Mouse (Mus musculus) embryonic fibroblast, embryonic 13.5 days (primary cell): ENCODE results near the gene Sfta2. TPM values are rescaled to one million over a fixed set of nuclear protein-coding genes. Genes with fewer than 3 reads are reported as not detected.

ENCODE experiments used
- H3K27ac ChIP-seq: 2 replicates; pipeline ENCODE4 v1.5.1; 2012; ENCODE audit warnings: low read length, control low read depth, inconsistent platforms; ENCODE audit not compliant: insufficient read depth
- H3K4me1 ChIP-seq: 2 replicates; pipeline ENCODE4 v1.6.1; 2011; ENCODE audit warnings: low read length; ENCODE audit not compliant: control insufficient read depth, insufficient read depth
- H3K4me3 ChIP-seq: 2 replicates; pipeline ENCODE4 v1.5.1; 2011; ENCODE audit warnings: mild to moderate bottlenecking, control low read depth, low read length; ENCODE audit not compliant: insufficient read depth
- CTCF ChIP-seq: IDR thresholded peaks from 2 replicates; pipeline ENCODE4 v1.5.1; 2011; ENCODE audit warnings: mild to moderate bottlenecking, control low read depth, low read length, moderate library complexity, borderline replicate concordance; ENCODE audit not compliant: insufficient read depth
- POLR2A ChIP-seq: IDR thresholded peaks from 2 replicates; pipeline ENCODE4 v1.6.1; 2011; ENCODE audit warnings: low read depth, mild to moderate bottlenecking, control low read depth, low read length, moderate library complexity
- polyA plus RNA-seq: library from polyadenylated mRNA; stranded (reverse); fragments of >200 nt; gene quantifications from 2 replicates; pipeline ENCODE4 v1.2.4, GENCODE M21; 2011; ENCODE audit warnings: low read depth; ENCODE audit not compliant: missing spikeins, insufficient read length

Gene Sfta2
- polyA plus RNA-seq, 1 experiment, result not detected

- Histone ChIP-seq H3K27ac (no peak overlapping the region), H3K4me3 (no peak overlapping the region), H3K4me1 (peaks cover 3% of the 10 kb centered on the region; the same call in 1 of the 2 replicates)
- no peak for TF ChIP-seq CTCF
- no peak for TF ChIP-seq POLR2A
These were observed 10.2 kb upstream of the Sfta2 start for GRCm38 (mm10) chr17:35591219-35591578.

GRCm38 (mm10) chr17:35591731-35592130 is 9.6 kb upstream of the Sfta2 start:
- no peak overlapping the region for H3K4me3 ChIP-seq
- peaks cover 3% of the 10 kb centered on the region; the same call in 1 of the 2 replicates for H3K4me1 ChIP-seq
- no peak for TF ChIP-seq POLR2A
- no peak for TF ChIP-seq CTCF
- H3K27ac ChIP-seq, result no peak overlapping the region

- no peak overlapping the region for H3K27ac ChIP-seq
- TF ChIP-seq POLR2A, result no peak
- TF ChIP-seq CTCF, result no peak
- peaks cover 3% of the 10 kb centered on the region; the same call in 1 of the 2 replicates for H3K4me1 ChIP-seq
- H3K4me3 ChIP-seq, result no peak overlapping the region
These were observed 9.2 kb upstream of the Sfta2 start for GRCm38 (mm10) chr17:35592131-35592530.

DNA sequence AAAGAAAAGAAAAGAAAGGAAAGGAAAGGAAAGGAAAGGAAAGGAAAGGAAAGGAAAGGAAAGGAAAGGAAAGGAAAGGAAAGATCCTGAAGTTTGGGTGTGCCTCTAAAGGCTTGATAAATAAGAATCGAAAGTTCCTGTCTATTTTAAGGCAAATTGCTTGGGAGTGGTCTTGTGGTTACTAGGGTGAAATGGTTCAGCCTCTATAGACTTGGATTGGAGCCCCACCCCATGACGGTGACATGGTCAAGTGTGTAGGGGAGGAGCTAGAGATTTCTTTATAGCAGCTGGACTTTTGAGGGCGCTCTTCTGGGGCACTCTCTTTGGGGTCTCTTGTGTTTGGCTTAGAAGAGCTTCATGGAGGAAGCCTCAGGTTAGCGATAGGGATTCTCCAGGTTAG is 7.6 kb upstream of the Sfta2 start:
- TF ChIP-seq CTCF (no peak), POLR2A (no peak)
- no peak overlapping the region for H3K4me3 ChIP-seq
- H3K4me1 ChIP-seq, result peaks cover 3% of the 10 kb centered on the region; the same call in 1 of the 2 replicates
- H3K27ac ChIP-seq, result no peak overlapping the region

GRCm38 (mm10) chr17:35594456-35594855 is 6.9 kb upstream of the Sfta2 start:
- TF ChIP-seq CTCF (no peak), POLR2A (no peak)
- Histone ChIP-seq H3K4me1 (peaks cover 3% of the 10 kb centered on the region; the same call in 1 of the 2 replicates), H3K27ac (no peak overlapping the region), H3K4me3 (no peak overlapping the region)

DNA sequence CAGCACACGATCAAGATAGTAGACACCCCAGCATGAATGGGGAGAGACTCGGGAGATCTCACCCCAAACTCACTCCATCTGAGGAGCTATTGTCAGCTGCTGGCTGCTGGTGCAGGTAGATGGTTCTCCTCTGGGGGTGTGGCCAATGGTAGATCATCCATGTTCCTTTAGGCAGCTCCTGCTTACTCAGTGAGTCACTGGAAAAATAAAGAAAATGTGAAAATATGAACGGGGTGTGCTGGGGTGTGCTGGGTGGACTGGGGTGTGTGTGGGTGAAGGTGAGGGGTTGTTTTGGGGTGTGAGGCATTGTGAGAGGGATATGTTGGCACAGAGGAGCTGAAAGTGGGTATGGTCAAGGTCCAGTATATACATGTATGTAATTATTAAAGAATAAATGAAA is 4.0 kb upstream of the Sfta2 start:
- TF ChIP-seq CTCF, result no peak
- no peak for TF ChIP-seq POLR2A
- H3K4me3 ChIP-seq, result no peak overlapping the region
- no peaks in the 10 kb centered on the region; the same call in 1 of the 2 replicates for H3K4me1 ChIP-seq
- H3K27ac ChIP-seq, result no peak overlapping the region

DNA sequence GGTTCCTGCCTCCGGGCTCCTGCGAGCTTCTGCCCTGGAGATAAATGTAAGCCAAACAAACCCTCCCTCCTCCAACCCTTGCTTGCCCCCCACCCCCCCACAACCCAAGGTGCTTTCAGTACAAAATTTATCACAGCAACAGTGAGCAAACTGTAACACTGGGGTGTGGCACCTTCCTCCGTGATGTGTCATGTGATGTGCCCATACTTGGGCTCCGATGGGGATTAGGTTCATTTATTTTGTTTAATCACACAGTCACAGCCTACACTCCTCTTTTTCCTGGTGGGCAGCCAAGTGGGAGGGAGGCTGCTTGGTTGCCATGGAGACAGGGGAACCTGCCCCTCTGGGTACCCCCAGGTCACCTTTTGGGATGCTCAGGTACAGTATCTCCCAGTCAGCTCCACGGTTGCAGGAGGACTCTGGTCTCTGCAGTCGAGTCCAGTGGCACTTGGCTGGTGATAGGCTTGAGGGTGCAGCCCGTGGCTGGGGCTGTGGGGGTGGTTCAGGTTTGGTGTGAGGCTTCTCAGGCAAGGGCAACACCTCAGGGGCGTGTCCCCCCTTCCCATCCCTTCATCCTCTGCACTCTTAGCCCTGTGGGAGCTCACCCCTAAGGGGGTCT is 496 bp downstream of the Sfta2 start:
- Histone ChIP-seq H3K4me1 (peaks cover 2% of the 10 kb centered on the region), H3K4me3 (no peak overlapping the region), H3K27ac (no peak overlapping the region)
- no peak for TF ChIP-seq CTCF
- TF ChIP-seq POLR2A, result no peak

DNA sequence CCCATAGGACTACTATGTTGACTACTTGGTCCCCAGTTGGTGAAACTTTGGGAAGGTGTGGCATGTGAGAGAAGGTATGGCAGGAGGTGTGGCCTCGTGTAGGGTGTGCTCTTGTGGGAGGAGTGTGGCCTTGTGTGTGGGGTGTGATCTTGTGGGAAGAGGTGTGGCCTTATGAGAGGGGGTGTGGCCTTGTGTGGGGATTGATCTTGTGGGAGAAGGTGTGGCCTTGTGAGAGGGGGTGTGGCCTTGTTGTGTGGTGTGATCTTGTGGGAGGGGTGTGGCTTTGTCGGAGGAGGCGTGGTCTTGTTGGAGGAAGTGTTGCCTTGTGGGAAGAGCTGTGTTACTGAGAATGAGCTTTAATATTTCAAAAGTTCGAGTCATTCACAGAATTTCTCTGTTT is 15.8 kb downstream of the Sfta2 start:
- TF ChIP-seq CTCF, result no peak
- TF ChIP-seq POLR2A, result no peak
- Histone ChIP-seq H3K4me3 (no peak overlapping the region), H3K27ac (no peak overlapping the region), H3K4me1 (no peaks in the 10 kb centered on the region)

- TF ChIP-seq CTCF (no peak), POLR2A (no peak)
- Histone ChIP-seq H3K4me3 (no peak within 1 kb of the TSS), H3K4me1 (no peaks in the 10 kb centered on the region), H3K27ac (no peak within 1 kb of the TSS)
These were observed 25.2 kb downstream of the Sfta2 start, which contains the start of gene Gm9573 for GRCm38 (mm10) chr17:35626537-35626936. TSS of gene Gm9573 (minus strand) at chr17:35626637.

- no peak for TF ChIP-seq POLR2A
- TF ChIP-seq CTCF, result 0 out of 2 replicates have a peak, but pooled peaks have one; percentile 16
- no peak overlapping the region for H3K27ac ChIP-seq
- peaks cover 5% of the 10 kb centered on the region for H3K4me1 ChIP-seq
- no peak overlapping the region for H3K4me3 ChIP-seq
These were observed 32.6 kb downstream of the Sfta2 start for GRCm38 (mm10) chr17:35633992-35634391.

GRCm38 (mm10) chr17:35635202-35635601 is 33.9 kb downstream of the Sfta2 start:
- no peak overlapping the region for H3K4me3 ChIP-seq
- peaks cover 7% of the 10 kb centered on the region for H3K4me1 ChIP-seq
- TF ChIP-seq POLR2A (no peak), CTCF (no peak)
- no peak overlapping the region for H3K27ac ChIP-seq
